Mouse (Mus musculus) embryonic fibroblast, embryonic 13.5 days (primary cell): ENCODE measurements around the gene Lix1l.

ENCODE experiments used
- CTCF ChIP-seq: IDR thresholded peaks from 2 replicates; pipeline ENCODE4 v1.5.1; 2011; ENCODE audit warnings: mild to moderate bottlenecking, control low read depth, low read length, moderate library complexity, borderline replicate concordance; ENCODE audit not compliant: insufficient read depth
- POLR2A ChIP-seq: IDR thresholded peaks from 2 replicates; pipeline ENCODE4 v1.6.1; 2011; ENCODE audit warnings: low read depth, mild to moderate bottlenecking, control low read depth, low read length, moderate library complexity

DNA sequence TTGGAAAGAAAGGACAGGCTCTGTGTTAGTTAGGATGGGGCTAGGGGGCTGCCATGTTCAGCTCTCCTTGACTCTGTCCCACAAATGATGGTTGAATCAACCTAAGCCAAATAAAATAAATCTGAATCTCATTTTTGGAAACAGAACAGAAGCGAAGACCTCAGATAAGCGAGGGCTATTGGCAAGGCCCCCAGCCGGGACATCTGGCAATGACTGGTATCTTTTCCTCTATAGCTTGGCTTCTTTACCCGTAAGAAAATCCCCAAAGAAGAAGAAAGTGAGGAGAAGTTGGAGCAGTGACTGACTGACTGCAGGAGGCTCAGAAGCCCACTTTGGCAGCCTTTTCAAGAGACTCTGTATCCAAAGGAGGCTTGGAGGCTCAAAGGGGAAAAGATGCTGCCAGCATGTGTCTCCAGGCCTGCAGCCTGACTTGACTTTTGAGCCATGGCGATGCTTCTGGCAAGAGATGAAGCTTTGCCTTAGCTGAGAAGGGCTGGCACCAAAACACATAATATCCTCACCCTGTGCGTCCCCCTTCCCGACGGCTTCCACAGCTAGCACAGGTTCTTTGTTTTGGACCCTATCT, 61.9 kb downstream of the Lix1l start:
- TF ChIP-seq CTCF (no peak), POLR2A (no peak)
